Mouse (Mus musculus): ENCODE data around the gene Gclc.

DNA sequence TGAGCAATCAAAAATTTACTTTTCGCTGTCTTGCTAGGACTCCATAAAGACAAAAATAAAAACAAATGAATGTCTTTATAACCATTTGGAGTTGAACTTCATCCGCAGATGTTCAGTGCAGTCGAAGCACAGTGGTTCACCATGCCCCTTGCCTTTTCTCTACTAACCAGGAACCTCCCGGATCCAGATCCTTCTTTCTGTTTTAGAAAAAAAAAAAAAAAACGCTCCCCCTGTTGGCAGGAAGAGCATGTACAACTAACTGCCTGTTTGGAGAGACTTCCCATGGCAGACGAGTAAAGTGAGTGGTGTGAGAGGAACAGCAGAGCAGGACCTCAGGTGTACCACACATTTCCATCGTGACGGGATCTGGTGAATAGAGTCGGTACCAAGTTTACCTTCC, 1.7 kb downstream of the Gclc start:
- TF ChIP-seq POLR2A (IDR thresholded peaks at IDR 0.05; ENCODE audit: low read depth, low read length) (no peak), SIN3A (IDR thresholded peaks at IDR 0.05; ENCODE audit: low read length) (0 out of 2 replicates have a peak, but pooled peaks have one; percentile 44), CTCF (conservative IDR thresholded peaks at IDR 0.05 in 1 of 2, IDR thresholded peaks at IDR 0.05 in 1 of 2; ENCODE audit: low read depth in 2 of 2, low read length in 2 of 2) (peak; percentile 38 to 81; a peak in 3 of 4 replicates), USF2 (conservative IDR thresholded peaks at IDR 0.05; ENCODE audit: low read depth, low read length) (no peak), MYC (IDR thresholded peaks at IDR 0.05; ENCODE audit: low read depth, low read length) (peak; percentile 57; the same call in 1 of the 2 replicates), ZMIZ1 (IDR thresholded peaks at IDR 0.05; ENCODE audit: low read depth, low read length) (no peak), ZC3H11A (IDR thresholded peaks at IDR 0.05; ENCODE audit: low read depth, low read length) (peak; percentile 42), CHD2 (IDR thresholded peaks at IDR 0.05; ENCODE audit: low read length) (no peak), ETS1 (conservative IDR thresholded peaks at IDR 0.05; ENCODE audit: low read depth, low read length) (no peak), MAFK (IDR thresholded peaks at IDR 0.05; ENCODE audit: insufficient replicate concordance, low read length) (no peak), PAX5 (IDR thresholded peaks at IDR 0.05; ENCODE audit: low read length) (no peak), EP300 (IDR thresholded peaks at IDR 0.05; ENCODE audit: low read length) (no peak), KAT2A (IDR thresholded peaks at IDR 0.05; ENCODE audit: insufficient replicate concordance, low read length) (no peak)
